Mouse (Mus musculus) thymus, postnatal 14 days (tissue): ENCODE measurements around the gene Gng7.
"Not testable (repeated sequence)": the region's sequence is repeated elsewhere in the genome, so short reads cannot be mapped to it uniquely, and the experiment has no call there.

Source experiments
- DNase-seq: peaks from one replicate; pipeline ENCODE4 v3.0.0; 2021

The Gng7 gene

DNA sequence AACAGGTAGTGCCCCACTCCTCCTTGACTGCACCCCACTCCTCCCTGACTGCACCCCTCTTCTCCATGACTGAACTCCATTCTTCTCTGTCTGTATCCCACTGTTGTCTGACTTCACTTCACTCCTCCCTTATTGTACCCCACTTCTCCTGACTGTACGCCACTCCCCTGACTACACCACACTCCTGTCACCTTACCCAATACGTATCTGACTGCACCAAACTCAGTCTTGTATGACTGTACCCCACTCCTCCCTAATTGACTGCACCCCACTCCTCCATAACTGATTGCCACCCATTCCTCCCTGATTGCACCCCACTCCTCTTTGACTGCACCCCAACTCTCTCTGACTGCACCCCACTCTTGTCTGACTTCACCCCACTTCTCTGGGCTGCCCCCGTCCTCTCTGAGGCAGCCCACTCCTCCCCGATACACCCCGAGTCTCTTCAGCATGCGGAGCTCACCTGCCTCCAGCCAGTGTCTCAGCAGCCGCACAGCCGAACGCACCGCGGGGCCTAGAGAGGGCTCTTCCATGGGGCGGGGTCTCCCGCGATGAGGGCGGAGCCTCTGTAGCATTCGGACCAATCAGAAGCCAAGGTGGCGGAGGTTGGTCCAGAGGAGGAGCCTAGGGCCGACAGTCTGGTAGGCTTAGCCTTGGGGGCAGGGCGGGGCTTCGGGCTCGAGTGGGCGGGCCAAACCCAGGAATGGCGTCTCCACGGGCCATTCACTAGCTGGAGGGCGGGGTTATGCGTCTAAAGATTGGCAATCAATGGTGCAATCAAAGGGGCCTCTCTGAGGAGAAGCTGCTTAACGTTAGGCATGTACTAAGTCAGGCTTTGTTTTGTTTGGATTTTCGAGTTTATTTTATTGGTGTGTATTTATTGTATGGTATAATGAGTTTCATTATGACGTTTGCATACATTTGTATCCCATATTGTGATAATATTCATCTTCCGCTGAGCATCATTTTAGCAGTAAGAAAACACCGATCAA, at the start of gene Gng7:
Gene Gng7 (minus strand): TSS at position 553 of the 992 bp plus-strand sequence.
- DNase-seq = peak; percentile 91

DNA sequence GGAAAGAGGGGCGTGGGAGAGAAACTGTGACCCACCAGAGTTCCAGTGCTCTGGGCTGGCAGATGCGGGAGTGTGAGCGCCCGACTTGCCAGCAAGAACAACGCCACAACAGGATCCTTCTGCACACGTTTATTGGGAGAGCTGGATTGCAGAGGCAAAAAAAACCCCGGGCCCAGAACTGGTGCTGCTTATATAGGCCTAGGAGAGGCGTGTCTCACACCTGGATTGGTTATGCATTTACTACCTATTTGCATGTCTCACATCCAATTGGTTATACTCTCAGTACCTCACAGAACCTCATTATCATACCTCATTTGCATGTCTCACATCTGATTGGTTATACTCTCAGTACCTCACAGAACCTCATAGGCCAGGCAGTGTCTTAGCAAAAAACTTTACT, 49.8 kb upstream of the Gng7 start:
- not testable (repeated sequence) for DNase-seq

DNA sequence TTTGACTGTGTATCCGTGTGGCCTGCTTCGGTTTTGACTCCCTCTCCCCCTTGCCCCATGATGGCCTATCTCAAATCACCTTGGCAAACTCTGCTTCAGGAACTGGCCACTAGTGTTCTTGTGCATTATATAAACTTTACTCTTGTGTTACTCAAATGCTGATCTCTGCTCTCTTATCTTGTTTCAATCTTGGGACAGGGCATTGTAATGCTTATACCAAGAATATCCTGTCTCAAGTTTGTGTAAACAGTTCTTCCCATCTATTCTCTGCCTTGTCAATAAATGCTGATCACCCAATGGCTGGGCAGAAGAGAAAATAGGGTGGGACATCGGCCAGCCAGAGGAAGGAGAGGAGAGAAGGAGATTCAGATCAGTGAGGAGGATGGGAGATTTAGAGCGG, 48.0 kb upstream of the Gng7 start:
- DNase-seq = no peak

DNA sequence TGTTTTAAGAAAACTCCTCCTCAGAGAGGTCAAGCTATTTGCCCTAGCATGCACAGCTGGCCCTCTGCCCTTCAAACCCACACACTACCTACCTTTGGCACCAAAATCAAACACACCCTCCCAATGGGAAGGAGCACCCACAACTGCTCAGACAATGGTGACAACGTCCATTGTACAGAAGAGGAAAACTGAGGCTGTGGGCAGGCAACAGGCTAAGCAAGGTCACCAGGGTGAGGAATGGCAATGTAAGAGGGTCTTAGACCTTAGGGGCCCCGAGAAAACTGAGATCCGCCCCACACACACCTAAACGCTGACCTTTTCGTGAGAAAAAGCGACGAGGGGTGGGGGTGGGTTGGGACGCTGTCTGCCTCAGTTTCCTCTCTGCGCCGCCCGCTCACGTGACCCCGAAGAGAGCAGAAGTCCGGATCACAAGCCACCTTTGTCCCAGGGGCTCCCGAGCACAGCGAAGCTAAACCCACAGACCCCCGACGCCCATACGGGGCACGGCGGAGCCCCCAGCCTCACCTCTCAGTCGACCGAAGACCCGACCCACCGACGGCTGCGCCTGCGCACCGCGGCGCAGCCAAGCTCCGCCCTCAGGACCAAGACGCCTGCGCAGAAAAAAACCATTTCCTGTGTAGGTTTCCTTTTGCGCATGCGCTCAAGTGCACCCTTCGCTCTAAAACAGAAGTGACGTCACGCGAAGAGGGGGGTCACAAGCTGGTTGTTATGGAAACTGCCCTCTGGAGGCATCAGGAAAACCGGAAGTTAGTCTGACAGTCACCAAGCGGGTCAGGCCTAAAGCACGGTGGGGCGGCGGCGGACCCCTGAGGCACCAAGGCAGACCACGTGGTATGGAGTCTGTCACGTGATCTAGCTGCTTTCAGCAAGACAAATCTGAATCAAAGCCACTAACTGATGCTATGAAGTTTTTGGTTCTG, 45.1 kb upstream of the Gng7 start, which contains the start of gene Sgta:
Gene Sgta (minus strand): TSS at position 579 of the 941 bp plus-strand sequence.
- DNase-seq = peak; percentile 98

DNA sequence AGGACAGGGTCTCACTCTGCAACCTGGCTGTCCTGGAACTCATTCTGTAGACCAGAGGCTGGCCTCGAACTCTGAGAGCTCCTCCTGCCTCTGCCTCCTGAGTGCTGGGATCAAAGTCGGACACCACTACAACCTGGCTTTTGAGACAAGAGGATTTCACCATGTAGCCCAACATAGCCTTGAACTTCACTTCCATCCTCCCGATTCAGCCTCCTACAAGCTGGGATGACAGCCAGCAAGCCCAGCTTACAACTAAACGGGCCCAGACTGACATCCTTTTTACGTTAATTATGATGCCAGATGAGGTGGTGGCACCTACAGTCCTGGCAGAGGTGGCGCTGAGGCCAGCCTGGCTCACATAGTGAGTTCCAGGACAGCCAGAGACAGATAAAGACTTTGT, 44.2 kb upstream of the Gng7 start:
- no peak for DNase-seq

DNA sequence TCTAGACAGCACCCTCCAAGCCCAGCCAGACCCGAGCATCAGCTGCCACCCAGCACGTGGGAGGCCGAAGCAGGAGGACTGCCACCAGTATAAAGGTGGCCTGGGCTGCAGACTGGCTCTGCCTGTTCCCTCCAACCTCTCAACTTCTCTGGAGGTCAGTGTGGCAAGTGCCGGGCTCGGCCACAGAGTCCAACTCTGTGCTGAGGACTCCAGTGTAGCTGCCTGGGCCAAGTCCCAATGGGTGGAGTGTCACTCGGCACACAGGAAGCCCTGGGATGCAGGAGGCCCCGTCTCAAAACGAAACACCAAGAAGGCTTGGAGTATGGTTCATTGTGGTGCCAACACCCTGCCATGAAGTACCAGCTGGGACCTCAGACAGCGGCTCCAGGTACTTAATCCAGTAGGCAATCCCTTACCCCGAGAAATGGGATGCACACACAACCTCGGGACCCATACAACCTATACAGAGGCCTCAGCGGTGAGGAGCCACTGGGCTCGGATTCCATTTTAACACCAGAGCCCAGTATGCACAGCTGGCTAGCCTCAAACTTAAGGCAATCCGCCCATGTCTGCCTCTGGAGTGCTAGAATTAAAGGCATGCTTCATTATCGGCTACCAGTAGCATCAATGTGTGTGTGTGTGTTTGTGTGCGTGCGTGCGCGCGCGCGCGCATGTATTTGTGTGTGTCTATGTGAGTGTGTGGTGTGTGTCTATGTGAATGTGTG, 42.8 kb upstream of the Gng7 start:
- DNase-seq = no peak

DNA sequence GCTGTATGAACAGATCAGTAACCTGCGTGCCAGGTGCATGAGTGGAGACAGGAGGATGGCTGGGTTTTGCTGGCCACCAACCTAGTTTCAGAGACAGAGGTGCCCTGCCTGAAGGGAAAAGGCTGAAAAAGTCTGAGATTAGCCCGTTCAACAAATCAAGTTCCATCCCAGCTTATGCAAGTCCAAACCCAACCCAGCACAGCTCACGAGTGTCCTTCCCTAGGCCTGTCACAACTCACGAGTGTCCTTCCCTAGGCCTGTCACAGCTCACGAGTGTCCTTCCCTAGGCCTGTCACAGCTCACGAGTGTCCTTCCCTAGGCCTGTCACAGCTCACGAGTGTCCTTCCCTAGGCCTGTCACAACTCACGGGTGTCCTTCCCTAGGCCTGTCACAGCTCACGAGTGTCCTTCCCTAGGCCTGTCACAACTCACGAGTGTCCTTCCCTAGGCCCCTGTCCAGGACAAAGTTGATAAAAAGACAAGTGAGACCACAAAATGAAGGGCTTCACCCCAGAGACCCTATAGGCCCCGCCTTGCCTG, 41.1 kb upstream of the Gng7 start:
- not testable (repeated sequence) for DNase-seq

DNA sequence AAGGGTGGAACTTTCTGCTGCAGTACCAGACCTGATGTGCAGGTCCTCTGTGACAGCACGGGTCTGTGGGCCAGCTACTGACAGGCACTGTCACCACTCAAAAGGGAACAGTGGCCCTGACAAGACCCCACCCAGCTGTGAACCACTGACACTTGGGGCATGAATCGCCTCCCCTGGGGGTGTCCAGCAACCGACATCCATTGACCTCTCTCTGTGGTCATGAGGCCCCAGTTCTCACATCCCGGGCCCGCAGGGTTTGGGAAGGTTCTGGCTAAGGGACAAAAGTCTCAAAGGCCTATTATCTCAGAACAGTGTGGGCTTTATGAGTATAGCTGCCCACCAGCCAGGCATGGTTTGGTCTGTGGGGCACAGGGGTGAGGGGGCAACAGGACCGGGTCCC, 40.4 kb upstream of the Gng7 start:
- no peak for DNase-seq

DNA sequence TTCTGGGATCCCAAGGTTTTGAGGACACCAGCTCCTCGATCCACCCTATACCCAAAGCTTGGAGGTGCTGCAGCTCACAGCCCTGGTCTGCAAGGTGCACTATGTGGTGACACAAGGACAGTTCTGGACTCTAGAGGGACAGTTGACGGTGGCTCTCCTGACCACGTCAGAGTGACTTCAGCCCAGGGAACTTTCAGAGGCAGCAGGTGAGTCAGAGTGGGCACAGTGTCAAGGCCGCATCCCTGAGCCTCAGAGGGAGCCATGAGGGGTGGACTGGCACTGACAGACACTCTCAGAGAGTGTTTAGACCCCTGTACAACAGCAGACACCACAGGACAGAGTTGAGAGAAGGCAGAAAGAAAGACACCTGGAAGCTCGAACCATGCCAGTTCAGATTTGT, 37.8 kb upstream of the Gng7 start:
- DNase-seq = no peak

DNA sequence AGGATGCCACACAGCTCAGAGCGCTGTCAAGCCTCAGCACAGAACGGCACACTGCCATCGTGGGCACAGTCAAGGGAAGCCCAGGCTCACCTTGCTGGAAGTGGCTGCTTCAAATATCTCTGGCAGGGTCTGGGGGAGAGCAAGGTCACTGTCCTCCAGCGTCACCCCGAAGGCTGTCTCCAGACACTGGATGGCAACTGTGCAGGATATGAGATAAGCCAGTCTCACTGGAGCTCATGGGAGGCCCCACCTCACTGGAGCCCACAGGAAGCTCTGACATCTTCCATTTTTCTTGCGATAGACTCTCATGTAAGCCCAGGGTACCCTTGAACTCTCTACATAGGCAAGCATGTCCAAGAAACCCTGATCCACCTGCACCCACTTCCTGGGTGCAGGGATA, 36.4 kb upstream of the Gng7 start:
- no peak for DNase-seq

DNA sequence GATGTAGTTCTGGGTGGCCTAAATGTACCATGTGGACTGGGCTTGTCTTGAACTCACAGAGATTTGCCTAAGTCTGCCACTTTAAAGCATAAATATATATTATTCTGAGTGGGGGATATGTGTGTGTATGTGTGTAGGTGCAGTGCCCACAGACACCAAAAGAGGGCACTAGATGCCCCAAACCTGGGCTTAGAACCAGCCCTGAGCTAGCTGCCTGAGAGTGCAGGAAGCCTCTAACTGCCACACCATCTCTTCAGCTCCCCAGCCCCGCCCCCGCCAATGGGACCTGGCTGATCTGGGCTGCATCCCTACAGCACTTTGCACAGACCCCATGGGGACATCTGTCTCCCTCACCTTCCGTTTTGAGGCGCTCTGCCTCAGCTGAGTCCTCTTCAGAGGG, 35.9 kb upstream of the Gng7 start:
- DNase-seq = peak; percentile 53

DNA sequence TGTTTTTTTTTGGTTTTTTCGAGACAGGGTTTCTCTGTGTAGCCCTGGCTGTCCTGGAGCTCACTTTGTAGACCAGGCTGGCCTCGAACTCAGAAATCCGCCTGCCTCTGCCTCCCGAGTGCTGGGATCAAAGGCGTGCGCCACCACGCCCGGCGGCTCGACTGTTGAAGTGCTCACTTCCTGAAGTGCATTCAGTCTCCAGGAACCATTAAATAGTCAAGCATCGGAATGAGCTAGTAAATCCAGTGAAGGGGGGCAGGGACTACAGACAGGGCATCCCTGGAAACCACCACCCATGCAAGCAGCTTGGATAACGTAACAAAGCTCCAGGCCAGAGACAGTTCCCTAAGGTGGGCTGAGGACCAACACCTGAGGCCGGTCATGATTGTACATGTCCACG, 30.5 kb upstream of the Gng7 start:
- not testable (repeated sequence) for DNase-seq

DNA sequence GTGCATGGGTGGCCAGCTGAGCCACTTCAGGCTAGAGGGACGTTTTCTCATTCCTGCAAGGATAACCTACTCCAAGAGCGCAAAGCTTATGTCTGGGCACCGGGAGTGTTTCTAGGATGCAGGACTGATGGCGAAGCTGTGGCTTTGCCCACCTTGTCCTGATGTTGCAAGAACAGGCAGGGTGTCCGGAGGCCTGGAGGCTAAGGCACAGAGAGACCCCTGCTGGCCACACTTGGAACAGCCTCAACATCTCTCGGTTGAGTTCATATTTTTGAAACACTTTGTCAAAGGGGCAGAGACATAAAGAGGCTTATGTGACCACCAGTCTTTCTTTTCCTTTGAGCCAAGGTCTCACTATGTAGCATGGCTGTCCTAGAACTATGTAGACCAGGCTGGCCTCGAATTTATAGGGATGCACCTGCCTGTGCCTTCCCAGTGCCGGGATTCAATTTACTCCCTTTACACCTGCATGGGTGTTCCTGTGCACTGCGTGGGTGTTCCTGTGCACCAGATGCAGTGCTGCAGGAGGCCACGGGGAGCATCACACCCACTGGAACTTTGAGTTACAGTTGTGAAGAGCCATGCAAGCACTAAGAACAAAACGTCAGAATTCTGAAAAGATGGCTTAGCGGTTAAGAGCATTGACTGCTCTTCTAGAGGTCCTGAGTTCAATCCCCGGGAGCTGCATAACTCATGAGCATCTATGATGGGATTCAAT, 26.9 kb upstream of the Gng7 start:
- peak; percentile 77 for DNase-seq

DNA sequence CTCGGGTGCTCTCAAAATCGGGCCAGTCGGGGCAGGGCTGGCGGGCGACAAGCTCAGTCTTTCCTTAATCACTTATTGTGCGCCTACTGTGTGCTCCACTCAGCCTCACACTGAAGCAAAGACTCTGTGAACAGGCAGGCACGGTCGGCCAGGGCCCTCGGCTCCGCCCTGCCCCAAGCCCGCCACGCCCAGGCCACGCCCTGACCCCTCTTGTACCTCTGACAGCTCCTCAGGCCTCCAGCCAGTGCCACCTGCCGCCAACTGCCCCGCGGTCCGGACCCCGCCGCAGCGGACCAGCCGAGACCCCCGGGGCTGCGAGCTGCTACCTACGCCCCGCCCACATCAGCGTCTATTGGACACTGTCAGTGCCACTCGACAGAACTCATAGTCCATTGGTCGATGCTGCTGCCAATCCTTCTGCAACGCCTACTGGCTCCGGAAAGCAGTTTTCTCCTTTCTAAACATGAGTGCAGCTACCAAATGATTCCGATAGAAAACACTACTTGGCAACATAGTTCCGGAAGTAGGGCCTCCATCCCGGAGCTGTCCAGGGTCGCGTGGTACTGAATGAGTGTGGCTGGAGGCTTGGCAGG, 22.3 kb upstream of the Gng7 start, which contains the start of gene Slc39a3:
Gene Slc39a3 (minus strand): TSS at position 439 of the 593 bp plus-strand sequence.
- DNase-seq = peak; percentile 99

DNA sequence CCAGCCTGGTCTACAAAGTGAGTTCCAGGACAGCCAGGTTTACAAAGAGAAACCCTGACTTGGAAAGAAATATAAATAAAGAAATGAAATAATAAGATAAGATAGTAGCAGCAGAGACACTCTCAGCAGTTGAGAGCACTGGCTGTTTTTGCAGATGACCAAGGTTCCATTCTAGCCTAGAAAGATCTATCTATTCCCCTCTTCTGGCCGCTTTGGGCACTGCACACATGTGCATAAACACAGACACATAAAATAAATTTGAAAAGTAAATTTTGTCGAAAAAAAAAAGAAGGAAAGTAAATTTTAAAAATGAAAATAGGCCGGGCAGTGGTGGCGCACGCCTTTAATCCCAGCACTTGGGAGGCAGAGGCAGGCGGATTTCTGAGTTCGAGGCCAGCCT, 21.5 kb upstream of the Gng7 start:
- DNase-seq = no peak

DNA sequence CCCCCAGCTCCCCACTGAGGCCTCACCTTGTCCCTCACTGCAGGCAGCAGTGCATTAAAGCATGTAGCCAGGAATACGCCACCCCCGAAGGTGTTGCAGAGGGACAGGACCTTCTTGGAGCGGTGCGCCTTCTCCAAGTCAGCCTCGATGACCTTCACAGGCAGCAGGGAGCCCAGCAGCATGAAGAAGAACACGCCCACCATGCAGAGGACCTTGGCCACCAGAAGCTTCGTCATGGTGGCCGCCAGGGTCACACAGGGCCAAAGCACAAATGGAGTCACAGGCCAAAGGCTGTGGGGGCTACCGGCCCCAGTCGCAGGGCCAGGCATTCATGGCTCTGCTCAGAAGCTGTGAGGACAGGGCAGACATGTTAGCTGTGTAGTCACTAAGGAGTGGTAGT, 18.8 kb upstream of the Gng7 start:
- DNase-seq = no peak

DNA sequence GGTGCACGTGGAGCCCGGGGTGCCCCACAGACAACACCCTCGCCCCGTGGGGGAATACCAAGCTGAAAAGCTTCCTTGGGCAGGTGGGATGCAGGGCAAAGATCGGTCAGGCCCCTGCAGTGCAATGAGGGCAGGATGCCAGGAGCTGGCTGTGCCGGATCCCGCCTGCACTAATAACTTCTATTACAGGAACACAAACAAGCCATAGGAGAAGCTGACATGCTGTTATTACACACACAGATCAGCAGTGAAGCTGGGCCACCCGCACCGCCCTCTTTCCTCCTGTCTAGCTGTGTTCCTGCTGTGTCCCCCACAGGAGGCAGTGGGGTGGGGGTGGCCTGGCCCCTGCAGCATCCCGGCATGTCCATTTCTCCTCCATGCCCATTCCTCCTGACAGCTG, 14.3 kb upstream of the Gng7 start:
- no peak for DNase-seq

DNA sequence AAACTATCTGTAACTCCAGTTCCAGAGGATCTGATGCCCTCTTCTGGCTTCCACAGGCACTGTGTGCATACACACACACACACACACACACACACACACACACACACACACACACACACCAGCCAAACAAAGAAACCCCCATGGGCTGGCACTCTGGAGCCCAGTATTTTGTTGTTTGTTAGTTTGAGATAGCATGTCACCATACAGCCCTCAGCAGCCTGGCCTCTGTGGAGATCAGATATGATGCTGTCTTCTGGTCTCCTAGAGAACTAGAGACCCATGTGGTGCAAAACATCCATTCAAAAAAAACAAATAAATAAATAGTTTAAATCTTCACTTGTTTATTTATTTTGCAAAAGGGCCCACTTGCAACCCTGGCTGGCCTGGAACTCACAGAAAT, 13.5 kb upstream of the Gng7 start:
- DNase-seq = no peak

DNA sequence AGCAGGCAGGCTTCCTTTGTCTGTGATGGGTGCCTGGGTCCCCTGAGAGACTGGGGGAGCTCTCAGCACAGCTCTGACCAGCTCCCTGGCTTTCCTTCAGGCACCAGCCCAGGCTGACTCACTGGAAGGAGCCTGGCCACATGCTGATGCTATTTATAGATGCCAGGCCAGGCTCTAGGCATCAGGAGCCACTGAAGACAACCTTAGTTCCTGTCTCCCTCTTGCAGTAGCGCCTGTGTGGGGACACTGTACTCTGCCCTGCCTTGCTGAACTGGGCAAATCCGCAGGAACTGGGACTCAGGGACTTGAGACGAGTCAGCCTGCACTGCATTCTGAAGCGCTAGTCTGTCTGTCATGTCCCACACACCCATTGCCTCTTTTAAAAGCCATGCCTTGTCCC, 12.6 kb upstream of the Gng7 start:
- DNase-seq = no peak

DNA sequence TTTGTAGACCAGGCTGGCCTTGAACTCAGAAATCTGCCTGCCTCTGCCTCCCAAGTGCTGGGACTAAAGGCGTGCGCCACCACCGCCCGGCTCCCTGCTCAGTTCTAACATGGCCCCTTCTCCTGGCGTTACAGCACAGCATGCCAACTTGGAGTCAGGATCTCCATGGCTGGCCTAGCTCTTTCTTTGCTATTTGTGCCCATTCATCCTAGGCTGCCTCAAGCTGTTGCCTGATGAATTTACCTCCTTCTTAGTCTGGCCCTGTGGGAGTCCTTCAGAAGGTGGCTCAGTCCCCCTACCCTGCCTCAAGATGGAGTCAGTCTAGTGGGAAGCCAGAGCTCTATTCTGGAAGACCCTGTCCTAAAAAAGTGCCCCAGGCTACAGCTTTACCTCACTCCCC, 12.1 kb upstream of the Gng7 start:
- no peak for DNase-seq

DNA sequence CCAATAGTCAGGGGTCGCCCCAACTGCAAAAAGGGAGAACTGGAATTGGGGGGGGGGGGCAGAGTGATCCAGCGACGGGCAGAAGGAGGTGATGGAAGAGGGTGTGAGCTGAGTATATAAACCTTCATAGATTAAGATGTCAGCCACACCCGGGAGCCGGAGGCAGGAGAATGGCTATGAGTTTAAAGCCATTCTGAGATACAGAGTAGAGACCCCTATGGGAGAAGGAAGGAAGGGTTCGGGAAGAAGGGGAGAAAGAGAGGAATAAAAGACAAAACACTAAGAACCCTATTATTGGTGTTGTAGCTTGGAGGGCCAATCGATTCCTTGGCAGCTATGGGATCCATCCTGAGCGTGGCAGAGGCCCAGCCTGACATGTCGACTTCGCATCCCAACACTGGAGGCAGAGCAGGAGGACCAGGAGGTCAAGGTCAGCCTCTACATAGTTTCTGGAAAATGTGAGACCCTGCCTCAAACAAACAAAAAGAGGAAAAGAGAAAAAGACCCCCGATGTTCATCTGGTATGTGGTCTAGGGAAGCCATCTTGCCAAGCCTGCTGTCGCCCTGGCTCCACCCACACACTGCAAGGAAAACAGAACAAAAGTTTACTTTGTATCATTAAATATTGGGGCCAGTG, 11.0 kb upstream of the Gng7 start, which contains the start of gene Diras1:
Gene Diras1 (minus strand): TSS at position 24 of the 637 bp plus-strand sequence.
- no peak for DNase-seq
